Mouse (Mus musculus): ENCODE results near the gene Olfr143. TPM values are rescaled to one million over a fixed set of nuclear protein-coding genes. Genes with fewer than 3 reads are reported as not detected.

Gene Olfr143
- not detected for total RNA-seq (2021)
- long read RNA-seq, experiment 1: 0 reads
- long read RNA-seq, experiment 2: 0 reads

DNA sequence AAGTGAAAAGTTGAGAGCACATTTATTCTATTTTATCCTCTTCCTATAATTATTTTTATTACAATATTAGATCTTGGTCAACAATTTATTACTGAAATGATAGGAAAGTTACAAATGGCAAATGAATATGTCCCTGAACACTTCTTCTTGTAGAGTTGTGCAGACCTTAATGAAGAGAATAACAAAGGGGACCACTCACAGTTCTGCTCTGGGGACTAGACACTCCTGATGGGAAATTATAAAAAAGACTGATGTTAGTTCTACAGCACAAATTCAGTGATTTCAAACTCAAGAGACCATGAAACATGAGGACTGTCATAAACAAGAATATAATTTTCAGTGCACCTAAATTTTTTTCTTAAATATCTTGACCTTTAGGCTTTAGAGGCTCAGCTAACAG, at the start of gene Olfr143:
Gene Olfr143, plus strand, starts transcription at position 301 of the 400 bp plus-strand sequence.
- DNase-seq (ENCODE audit: low spot score in 2 of 2): no peak

DNA sequence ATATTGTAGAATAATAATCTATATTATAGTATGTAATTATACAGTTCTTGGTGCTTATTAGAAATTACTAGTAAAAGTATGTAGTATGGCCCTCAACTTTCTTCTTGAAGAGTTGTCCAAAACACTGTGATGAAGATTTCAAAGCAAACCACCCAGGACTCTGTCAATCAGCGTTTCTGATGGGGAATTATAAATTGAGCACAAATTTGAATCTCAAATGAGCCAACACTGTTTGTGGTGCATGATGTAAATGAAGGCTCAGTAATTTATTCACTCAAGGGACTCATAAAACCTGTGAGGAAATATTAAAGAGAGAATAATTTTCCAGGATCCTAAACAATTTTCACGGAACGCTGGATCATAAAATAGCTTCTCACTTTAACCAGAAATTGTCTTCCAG, 44.5 kb upstream of the Olfr143 start, which contains the start of gene Olfr893:
Gene Olfr893, plus strand, starts transcription at position 301 of the 400 bp plus-strand sequence.
- DNase-seq (ENCODE audit: low spot score in 2 of 2): no peak

DNA sequence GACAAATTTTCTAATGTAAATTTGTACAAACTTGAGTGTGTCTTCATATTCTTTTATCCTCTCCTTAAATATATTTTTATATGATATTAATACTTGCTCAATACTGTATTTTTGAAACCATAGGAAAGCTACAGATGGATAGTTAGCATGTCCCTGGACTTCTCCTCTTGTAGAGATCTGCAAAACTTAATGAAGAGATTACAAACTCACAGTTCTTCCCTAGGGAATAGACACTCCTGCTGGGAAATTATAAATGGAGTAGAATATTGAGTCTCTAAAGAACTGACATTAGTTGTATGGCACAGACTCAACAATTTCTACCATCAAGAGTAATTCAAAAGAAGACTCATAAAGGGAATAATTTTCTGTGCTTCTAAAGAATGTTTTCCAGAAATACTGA, 34.8 kb upstream of the Olfr143 start, which contains the start of gene Olfr894:
Gene Olfr894, plus strand, starts transcription at position 301 of the 400 bp plus-strand sequence.
- no peak for DNase-seq (ENCODE audit: low spot score in 2 of 2)

DNA sequence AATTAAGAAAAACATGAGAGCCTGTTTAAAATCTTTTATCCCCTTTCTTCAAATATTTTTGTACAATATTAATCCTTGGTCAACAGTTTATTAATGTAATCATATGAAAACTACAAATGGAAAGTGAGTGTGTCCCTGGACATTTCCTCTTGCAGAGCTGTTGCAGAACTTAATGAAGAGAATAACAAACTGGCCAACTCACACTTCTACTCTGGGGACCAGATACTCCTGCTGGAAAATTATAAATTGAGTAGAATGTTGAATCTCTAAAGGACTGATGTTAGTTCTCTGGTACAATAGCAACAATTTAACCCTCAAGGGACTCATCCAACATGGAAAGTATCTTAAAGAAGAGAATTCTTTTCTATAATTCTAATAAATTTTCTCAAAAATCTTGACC, 15.0 kb downstream of the Olfr143 start, which contains the start of gene Olfr895:
Gene Olfr895, plus strand, starts transcription at position 301 of the 400 bp plus-strand sequence.
- no peak for DNase-seq (ENCODE audit: low spot score in 2 of 2)

DNA sequence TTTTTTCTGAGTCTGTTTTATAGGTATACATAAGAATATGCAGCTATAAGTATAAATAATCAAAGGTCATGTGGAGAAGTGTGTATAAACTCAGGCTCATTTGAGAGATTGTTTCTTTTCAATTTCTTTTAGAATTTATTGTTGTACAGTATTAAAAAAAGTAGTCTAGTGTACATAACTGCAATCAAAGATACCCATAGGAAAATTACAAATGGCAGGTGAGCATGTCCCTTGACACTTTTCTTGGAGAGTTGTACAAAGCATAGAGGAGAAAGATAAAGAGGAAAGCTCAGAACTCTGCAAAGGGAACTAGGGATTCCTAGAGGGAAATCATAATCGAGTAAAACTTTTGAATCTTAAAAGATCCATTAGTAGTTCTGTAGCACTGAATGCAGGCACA, 38.2 kb downstream of the Olfr143 start, which contains the start of gene Olfr896-ps1:
Gene Olfr896-ps1, plus strand, starts transcription at position 301 of the 400 bp plus-strand sequence.
- DNase-seq (ENCODE audit: low spot score in 2 of 2): no peak

Other genes with a start within 250 kb of the Olfr143 start
- gene Olfr883, start 227.0 kb upstream of the Olfr143 start, total RNA-seq (2021): not detected
- not detected for gene Olfr884, start 206.2 kb upstream of the Olfr143 start, total RNA-seq (2021)
- gene Olfr885, start 191.5 kb upstream of the Olfr143 start, total RNA-seq (2021): not detected
- not detected for gene Olfr887, start 168.7 kb upstream of the Olfr143 start, total RNA-seq (2021)
- not detected for gene Olfr888, start 144.6 kb upstream of the Olfr143 start, total RNA-seq (2021)
- gene Olfr889, start 137.6 kb upstream of the Olfr143 start, total RNA-seq (2021): under 1 TPM; 0.10 to 0.35 TPM
- gene Olfr890, start 110.3 kb upstream of the Olfr143 start, total RNA-seq (2021): not detected
- gene Olfr891, start 72.0 kb upstream of the Olfr143 start, total RNA-seq (2021): not detected
- not detected for gene Olfr893, start 44.4 kb upstream of the Olfr143 start, total RNA-seq (2021)
- gene Olfr894, start 34.7 kb upstream of the Olfr143 start, total RNA-seq (2021): not detected
- not detected for gene Olfr895, start 15.1 kb downstream of the Olfr143 start, total RNA-seq (2021)
- gene Olfr896-ps1, start 38.3 kb downstream of the Olfr143 start, total RNA-seq (2021): not detected
- gene Olfr25, start 76.3 kb downstream of the Olfr143 start, total RNA-seq (2021): not detected
- gene Olfr898, start 95.6 kb downstream of the Olfr143 start, total RNA-seq (2021): not detected
- not detected for gene Olfr250, start 114.1 kb downstream of the Olfr143 start, total RNA-seq (2021)
- not detected for gene Olfr251, start 124.3 kb downstream of the Olfr143 start, total RNA-seq (2021)
- gene Olfr147, start 148.9 kb downstream of the Olfr143 start, total RNA-seq (2021): not detected
- not detected for gene Olfr901, start 176.7 kb downstream of the Olfr143 start, total RNA-seq (2021)
- gene Olfr902, start 194.9 kb downstream of the Olfr143 start, total RNA-seq (2021): not detected
- not detected for gene Olfr904, start 210.4 kb downstream of the Olfr143 start, total RNA-seq (2021)
- under 1 TPM in 1 of 2 experiments, not detected in 1; 0.06 TPM for gene Olfr905, start 218.3 kb downstream of the Olfr143 start, total RNA-seq (2021)
- gene Olfr906, start 234.3 kb downstream of the Olfr143 start, total RNA-seq (2021): not detected
- not detected for gene Olfr907, start 243.0 kb downstream of the Olfr143 start, total RNA-seq (2021)

All from adrenal gland, adult 18-20 months (tissue).